Mouse (Mus musculus): ENCODE data around the gene Ccn2. TPM values are rescaled to one million over a fixed set of nuclear protein-coding genes. Genes with fewer than 3 reads are reported as not detected.
A peak's percentile ranks its signal among the peaks of the same experiment; 100 is the strongest.
"Not testable (repeated sequence)": the region's sequence is repeated elsewhere in the genome, so short reads cannot be mapped to it uniquely, and the experiment has no call there.

The Ccn2 gene
- total and polyA plus RNA-seq, 3 experiments, result 62.8 to 141 (median 108) TPM

DNA sequence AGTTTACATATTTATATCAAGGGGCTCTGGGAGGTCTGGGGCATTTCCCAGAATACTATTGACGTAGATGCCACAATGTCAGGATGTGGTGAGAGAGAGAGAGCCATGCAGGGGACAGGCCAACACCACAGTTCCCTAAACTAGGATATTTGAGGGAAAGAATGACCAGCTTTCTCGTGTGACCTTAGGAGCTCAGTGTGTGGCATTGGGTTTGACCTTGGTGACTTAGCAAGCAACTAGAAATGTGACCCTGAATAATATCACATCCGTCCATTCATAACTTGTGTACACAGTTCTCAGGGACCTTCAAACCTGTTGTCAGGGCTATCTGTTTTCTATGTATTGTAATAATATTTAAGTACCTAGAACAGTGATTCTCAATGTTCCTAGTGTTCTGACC is 13.9 kb downstream of the Ccn2 start:
- DNase-seq, result no peak
- Histone ChIP-seq H3K27ac (peak overlapping the region; percentile 36), H3K27me3 (ENCODE audit: control insufficient read depth, insufficient read depth, low read length) (no peaks in the 10 kb centered on the region), H3K4me3 (no peak overlapping the region), H3K9ac (ENCODE audit: low read depth, low read length) (no peak overlapping the region), H3K79me2 (replicated peaks; ENCODE audit: control insufficient read depth, insufficient read depth, low read length) (no peaks in the 10 kb centered on the region), H3K4me1 (ENCODE audit: control insufficient read depth, insufficient read depth, low read length) (no peaks in the 10 kb centered on the region; the same call in 1 of the 2 replicates), H3K36me3 (ENCODE audit: control insufficient read depth, insufficient read depth, low read length) (no peaks in the 10 kb centered on the region; the same call in 1 of the 2 replicates)
- 85% methylated on average over 3 of the region's 3 CpGs for WGBS
- intact Hi-C loops (cut with DNase I), result no loop called here
- no peak for TF ChIP-seq POLR2A (IDR thresholded peaks at IDR 0.05; ENCODE audit: insufficient read depth, low read depth, low read length)
- no peak for TF ChIP-seq CTCF (IDR thresholded peaks at IDR 0.05)
- TF ChIP-seq EP300 (IDR thresholded peaks at IDR 0.05; ENCODE audit: insufficient read depth, low read depth, low read length), result no peak

DNA sequence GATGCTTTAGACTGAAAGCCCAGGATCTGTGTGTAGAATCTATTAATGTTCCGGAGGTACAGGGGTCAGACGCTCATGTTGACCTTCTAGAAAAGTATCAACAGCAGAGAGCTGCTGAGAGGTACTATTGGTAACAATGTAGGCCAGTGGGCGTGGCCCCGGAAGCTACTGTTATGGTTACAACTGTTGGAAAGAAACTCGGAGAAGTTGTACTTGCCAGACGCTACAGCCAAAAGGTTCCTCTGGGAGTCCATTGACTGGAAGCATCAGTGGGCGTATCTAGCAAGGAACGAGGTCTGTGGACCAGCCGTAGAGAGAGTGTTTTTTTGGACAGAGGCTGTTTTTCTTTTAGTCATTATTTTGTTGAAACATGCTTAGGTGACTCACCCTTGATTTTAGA is 14.5 kb downstream of the Ccn2 start:
- DNase-seq, result peak; percentile 66 to 78
- no peak overlapping the region for H3K9ac ChIP-seq (ENCODE audit: low read depth, low read length)
- H3K36me3 ChIP-seq (ENCODE audit: control insufficient read depth, insufficient read depth, low read length), result no peaks in the 10 kb centered on the region; the same call in 1 of the 2 replicates
- peak overlapping the region; percentile 36 for H3K27ac ChIP-seq
- TF ChIP-seq CTCF (IDR thresholded peaks at IDR 0.05) (no peak), POLR2A (IDR thresholded peaks at IDR 0.05; ENCODE audit: insufficient read depth, low read depth, low read length) (no peak), EP300 (IDR thresholded peaks at IDR 0.05; ENCODE audit: insufficient read depth, low read depth, low read length) (no peak)
- no peaks in the 10 kb centered on the region for H3K27me3 ChIP-seq (ENCODE audit: control insufficient read depth, insufficient read depth, low read length)
- H3K4me3 ChIP-seq, result no peak overlapping the region
- H3K79me2 ChIP-seq (replicated peaks; ENCODE audit: control insufficient read depth, insufficient read depth, low read length), result no peaks in the 10 kb centered on the region
- intact Hi-C loops (cut with DNase I), result no loop called here
- no peaks in the 10 kb centered on the region; the same call in 1 of the 2 replicates for H3K4me1 ChIP-seq (ENCODE audit: control insufficient read depth, insufficient read depth, low read length)
- 61% methylated on average over 9 of the region's 9 CpGs for WGBS

DNA sequence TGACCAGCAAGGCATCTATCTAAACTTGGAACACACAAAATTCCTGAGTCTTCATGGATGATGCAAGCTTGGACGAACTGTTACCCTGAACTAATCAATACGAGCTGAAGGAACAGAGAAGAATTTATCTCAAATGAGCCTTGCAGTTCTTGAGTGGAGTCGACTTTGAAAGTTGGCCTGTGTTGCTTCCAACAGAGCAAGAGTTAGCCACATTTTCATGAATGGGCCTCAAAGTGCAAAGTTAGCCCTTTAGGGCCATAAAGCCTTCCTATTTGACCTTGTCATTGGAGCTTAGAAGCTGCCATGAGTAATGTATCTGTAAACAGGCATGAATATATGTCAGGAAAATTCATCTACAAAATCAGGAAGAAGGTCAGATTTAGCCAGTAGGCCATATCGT is 19.5 kb downstream of the Ccn2 start:
- DNase-seq, result no peak
- 90% methylated on average over 4 of the region's 4 CpGs for WGBS
- TF ChIP-seq CTCF (IDR thresholded peaks at IDR 0.05), result no peak
- no peak for TF ChIP-seq POLR2A (IDR thresholded peaks at IDR 0.05; ENCODE audit: insufficient read depth, low read depth, low read length)
- TF ChIP-seq EP300 (IDR thresholded peaks at IDR 0.05; ENCODE audit: insufficient read depth, low read depth, low read length), result no peak
- Histone ChIP-seq H3K36me3 (ENCODE audit: control insufficient read depth, insufficient read depth, low read length) (no peaks in the 10 kb centered on the region; the same call in 1 of the 2 replicates), H3K27me3 (ENCODE audit: control insufficient read depth, insufficient read depth, low read length) (no peaks in the 10 kb centered on the region), H3K4me3 (no peak overlapping the region), H3K79me2 (replicated peaks; ENCODE audit: control insufficient read depth, insufficient read depth, low read length) (no peaks in the 10 kb centered on the region), H3K9ac (ENCODE audit: low read depth, low read length) (no peak overlapping the region), H3K27ac (no peak overlapping the region), H3K4me1 (ENCODE audit: control insufficient read depth, insufficient read depth, low read length) (no peaks in the 10 kb centered on the region; the same call in 1 of the 2 replicates)
- intact Hi-C loops (cut with DNase I), result no loop called here

DNA sequence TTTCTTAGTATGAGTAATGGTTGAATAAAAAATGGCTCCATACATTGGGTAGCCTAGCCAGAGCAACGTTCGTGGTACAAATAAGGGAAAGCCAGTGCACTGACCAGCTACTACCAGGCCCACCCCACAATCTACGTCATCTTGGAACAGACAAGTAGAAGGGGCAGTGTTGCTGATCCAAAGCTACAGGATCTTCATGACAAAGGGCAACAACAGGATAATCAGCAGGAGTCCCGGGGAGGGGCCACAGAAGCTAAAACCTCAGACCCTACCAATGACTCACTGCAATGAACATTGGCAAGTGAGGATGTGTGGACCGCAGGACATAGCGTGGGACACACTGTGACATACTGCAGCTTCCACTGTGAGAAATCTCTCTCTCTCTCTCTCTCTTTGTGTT is 20.6 kb downstream of the Ccn2 start:
- no peak for TF ChIP-seq CTCF (IDR thresholded peaks at IDR 0.05)
- TF ChIP-seq POLR2A (IDR thresholded peaks at IDR 0.05; ENCODE audit: insufficient read depth, low read depth, low read length), result no peak
- TF ChIP-seq EP300 (IDR thresholded peaks at IDR 0.05; ENCODE audit: insufficient read depth, low read depth, low read length), result no peak
- Histone ChIP-seq H3K4me1 (ENCODE audit: control insufficient read depth, insufficient read depth, low read length) (no peaks in the 10 kb centered on the region), H3K9ac (ENCODE audit: low read depth, low read length) (no peak overlapping the region), H3K27me3 (ENCODE audit: control insufficient read depth, insufficient read depth, low read length) (no peaks in the 10 kb centered on the region), H3K79me2 (replicated peaks; ENCODE audit: control insufficient read depth, insufficient read depth, low read length) (no peaks in the 10 kb centered on the region), H3K4me3 (no peak overlapping the region), H3K36me3 (ENCODE audit: control insufficient read depth, insufficient read depth, low read length) (no peaks in the 10 kb centered on the region), H3K27ac (no peak overlapping the region)
- intact Hi-C loops (cut with DNase I), result no loop called here
- 92% methylated on average over 6 of the region's 6 CpGs for WGBS
- no peak for DNase-seq

DNA sequence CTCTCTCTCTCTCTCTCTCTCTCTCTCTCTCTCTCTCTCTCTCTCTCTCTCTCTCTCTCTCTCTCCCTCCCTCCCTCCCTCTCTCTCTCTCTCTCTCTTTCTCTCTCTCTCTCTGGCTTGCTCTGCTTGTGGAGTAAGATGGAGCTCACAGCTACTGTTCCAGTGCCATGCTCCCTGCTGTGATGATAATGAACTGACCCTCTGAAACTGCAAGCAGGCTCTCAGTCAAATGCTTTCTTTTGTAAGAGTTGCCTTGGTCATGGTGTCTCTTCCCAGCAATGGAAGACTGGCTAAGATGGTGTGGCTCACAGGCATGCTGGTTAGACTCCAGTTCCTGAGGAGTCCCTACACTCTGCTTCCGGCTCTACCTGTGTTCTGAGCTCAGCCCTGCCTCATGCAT is 21.3 kb downstream of the Ccn2 start:
- H3K79me2 ChIP-seq (replicated peaks; ENCODE audit: control insufficient read depth, insufficient read depth, low read length); H3K36me3 ChIP-seq (ENCODE audit: control insufficient read depth, insufficient read depth, low read length); intact Hi-C loops (cut with DNase I); DNase-seq; H3K4me1 ChIP-seq (ENCODE audit: control insufficient read depth, insufficient read depth, low read length); H3K27ac ChIP-seq; H3K9ac ChIP-seq (ENCODE audit: low read depth, low read length); H3K4me3 ChIP-seq; H3K27me3 ChIP-seq (ENCODE audit: control insufficient read depth, insufficient read depth, low read length): not testable (repeated sequence)
- 92% methylated on average over 1 of the region's 1 CpGs for WGBS

DNA sequence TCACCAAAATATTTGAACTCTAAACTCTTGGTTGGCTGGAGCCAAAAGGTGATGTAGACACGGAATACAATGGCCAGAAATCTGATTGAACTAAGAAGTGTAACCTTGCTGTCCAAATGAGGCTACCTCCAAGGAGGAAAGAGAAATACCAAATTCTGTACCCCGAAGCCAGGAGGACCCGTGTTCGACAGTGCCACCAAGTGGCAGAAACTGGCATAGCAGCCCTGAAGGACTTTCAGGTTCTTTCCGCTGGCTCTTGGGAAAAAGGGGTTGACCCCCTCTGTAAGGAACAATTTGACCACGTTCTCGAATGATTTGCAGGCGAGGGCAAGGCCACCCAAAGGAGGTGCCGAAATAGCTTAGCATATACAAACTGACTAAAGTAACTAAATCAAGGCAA is 26.3 kb downstream of the Ccn2 start:
- no peaks in the 10 kb centered on the region for H3K36me3 ChIP-seq (ENCODE audit: control insufficient read depth, insufficient read depth, low read length)
- intact Hi-C loops (cut with DNase I), result loop anchor here (2.0 to 10.0 kb wide), 2 partner anchors 27 to 457 kb away; partner anchors contain the start of gene Ccn2
- H3K4me3 ChIP-seq, result no peak overlapping the region
- WGBS, result 16% methylated on average over 9 of the region's 9 CpGs
- peak; percentile 59 to 83 for DNase-seq
- no peaks in the 10 kb centered on the region for H3K4me1 ChIP-seq (ENCODE audit: control insufficient read depth, insufficient read depth, low read length)
- no peaks in the 10 kb centered on the region for H3K27me3 ChIP-seq (ENCODE audit: control insufficient read depth, insufficient read depth, low read length)
- H3K27ac ChIP-seq, result no peak overlapping the region
- no peak overlapping the region for H3K9ac ChIP-seq (ENCODE audit: low read depth, low read length)
- H3K79me2 ChIP-seq (replicated peaks; ENCODE audit: control insufficient read depth, insufficient read depth, low read length), result no peaks in the 10 kb centered on the region
- TF ChIP-seq POLR2A (IDR thresholded peaks at IDR 0.05; ENCODE audit: insufficient read depth, low read depth, low read length) (no peak), EP300 (IDR thresholded peaks at IDR 0.05; ENCODE audit: insufficient read depth, low read depth, low read length) (no peak), CTCF (IDR thresholded peaks at IDR 0.05) (peak; percentile 100)
